Mouse (Mus musculus) liver, postnatal 0 days (tissue): Measurements from ENCODE around the gene Dhx16.

Source experiments
- CTCF ChIP-seq: sonication (generic); IDR thresholded peaks from 2 replicates; pipeline ENCODE4 v1.5.1; 2016; ENCODE audit warnings: antibody characterized with exemption, low read depth
- EP300 ChIP-seq: IDR thresholded peaks from 2 replicates; pipeline ENCODE4 v1.6.1; 2016; ENCODE audit warnings: antibody characterized with exemption, low read depth, mild to moderate bottlenecking

DNA sequence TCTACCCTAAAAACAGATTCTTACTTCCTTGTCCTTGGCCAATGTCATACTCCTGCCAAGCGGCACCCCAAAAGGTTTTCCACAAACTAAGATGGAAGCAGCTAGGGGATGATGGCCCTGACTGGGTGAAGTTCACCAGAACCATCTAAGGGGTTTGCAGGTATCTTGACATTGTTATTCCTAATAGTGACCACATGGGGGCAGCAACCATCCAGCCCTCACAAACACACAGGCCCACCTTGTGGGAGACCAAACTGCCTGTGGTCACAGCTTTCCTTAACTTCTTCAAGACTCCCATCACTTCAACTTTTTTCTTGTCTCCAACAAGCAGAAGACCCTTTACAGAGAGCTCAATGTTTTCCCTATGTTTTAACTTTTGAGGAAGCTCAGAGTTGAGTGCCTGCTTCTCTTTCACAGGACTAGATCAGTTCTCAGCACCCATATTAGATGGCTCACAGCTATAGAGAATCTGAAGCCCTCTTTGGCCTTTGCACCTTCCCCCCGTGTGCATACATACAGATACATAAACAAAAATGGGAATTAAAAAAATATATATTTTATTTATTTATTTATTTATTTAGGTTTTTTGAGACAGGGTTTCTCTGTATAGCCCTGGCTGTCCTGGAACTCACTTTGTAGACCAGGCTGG lies 58.2 kb downstream of the Dhx16 start:
- TF ChIP-seq EP300, result no peak
- TF ChIP-seq CTCF, result peak; percentile 92
